Mouse (Mus musculus) kidney, postnatal 36 days (tissue): Measurements from ENCODE around the gene Unc13d.
A peak's percentile ranks its signal among the peaks of the same experiment; 100 is the strongest.
"Not testable (repeated sequence)": the region's sequence is repeated elsewhere in the genome, so short reads cannot be mapped to it uniquely, and the experiment has no call there.

Experiments used
- DNase-seq, 2 experiments: peaks; one replicate each; pipeline ENCODE4 v3.0.0; 2021 to 2022; ENCODE audit warnings: mixed read lengths in 2 of 2

Unc13d gene

DNA sequence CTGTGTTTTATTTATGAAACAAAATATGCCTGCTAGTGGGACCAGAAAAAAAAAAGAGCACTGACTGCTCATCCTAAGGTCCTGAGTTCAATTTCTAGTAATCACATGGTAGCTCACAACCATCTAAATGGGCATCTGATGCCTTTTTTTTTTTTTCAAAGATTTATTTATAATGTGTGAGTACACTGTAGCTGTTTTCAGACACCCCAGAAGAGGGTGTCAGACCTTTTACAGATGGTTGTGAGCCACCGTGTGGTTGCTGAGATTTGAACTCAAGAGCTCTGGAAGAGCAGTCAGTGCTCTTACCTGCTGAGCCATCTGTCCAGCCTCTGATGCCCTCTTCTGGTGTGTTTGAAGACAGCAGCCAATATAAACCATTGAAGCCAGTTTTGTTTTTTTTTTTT lies 57.2 kb downstream of the Unc13d start:
- DNase-seq: no peak

DNA sequence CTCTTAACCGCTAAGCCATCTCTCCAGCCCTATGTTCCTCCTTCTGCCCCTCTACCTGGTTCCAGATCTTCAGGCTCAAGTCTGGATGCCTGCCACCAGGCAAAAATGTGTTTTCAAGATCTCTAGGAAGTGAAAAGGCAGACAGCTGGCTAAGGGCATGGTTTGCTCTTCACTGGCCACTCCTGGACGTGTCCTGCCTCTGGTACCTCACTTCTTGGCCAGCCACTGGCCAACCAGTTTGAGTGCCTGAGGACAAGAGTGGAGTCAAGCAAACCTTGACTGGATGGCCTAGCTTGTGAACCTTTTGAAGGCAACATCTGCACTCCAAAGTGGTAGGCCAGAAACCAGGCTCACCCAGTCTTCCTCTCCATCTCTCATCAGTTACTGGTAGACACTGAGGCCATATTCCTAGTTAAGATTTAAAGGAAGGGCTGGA lies 57.8 kb downstream of the Unc13d start:
- no peak for DNase-seq

DNA sequence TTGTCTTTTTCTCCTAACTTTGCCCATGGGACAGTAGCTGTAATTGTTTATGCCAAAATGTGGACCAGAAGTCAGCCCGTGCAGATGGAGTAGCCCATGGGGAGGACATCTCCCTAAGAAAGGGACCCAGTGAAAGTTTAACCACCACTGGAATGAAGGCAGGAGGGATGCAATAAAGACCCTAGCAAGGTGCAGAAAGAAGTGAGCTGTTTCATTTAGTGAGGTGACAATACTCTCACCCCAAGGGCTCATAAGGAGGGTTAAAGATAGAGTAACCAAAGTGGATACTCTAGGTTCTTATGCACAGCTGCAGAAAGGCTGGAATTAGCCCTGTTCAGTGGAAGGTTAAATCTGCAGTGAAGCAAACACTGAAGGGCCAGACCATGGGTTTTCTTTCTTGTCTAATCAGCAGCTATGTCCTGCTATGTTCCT lies 58.4 kb downstream of the Unc13d start:
- DNase-seq: no peak

DNA sequence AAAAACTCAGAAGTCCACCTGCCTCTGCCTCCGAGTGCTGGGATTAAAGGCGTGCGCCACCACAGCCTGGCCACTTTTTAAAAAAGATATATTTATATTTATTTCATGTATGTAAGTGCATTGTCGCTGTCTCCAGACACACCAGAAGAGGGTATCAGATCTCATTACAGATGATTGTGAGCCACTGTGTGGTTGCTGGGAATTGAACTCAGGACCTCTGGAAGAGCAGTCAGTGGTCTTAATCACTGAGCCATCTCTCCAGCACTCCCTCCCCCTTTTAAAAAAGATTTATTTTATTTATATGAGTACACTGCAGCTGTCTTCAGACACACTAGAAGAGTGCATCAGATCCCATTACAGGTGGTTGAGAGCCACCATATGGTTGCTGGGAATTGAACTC lies 58.9 kb downstream of the Unc13d start:
- DNase-seq: not testable (repeated sequence)

DNA sequence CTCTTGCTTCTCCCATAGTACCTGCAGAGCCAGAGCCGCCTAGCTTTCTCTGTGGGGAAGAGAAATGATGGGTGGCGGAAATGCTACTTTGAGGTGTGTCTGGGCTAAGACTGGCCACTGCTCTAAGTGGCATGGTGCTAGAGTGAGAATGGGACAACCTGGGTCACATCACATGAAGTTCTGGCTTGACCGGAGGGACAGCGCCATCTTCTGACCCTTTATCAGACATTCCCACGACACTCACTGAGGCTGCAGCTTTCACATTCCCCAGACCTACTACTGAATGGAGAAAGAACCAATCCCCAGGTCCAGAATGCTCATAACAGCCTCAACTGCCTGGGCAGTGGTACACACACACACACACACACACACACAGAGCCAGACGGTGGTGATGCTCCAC lies 59.7 kb downstream of the Unc13d start:
- peak; percentile 59 to 69 for DNase-seq

DNA sequence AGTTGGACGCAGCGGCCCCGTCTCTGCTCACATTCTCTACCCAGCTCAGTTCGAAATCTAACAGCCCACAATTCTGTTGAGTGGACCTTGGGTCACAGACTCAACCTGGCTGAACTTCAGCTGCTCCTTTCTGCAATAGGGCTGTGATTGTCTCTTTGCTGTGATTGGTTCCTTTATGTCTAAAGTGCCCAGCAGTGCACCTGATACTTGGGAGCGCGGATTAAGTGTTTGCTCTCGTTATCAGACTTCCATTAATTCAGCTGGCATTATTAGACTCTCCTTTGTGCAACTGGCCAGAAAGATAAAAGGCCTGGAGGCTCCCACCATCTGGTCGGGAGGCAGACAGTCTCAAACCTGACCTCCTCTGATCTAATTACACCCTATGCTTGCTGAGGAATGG lies 62.9 kb downstream of the Unc13d start:
- DNase-seq: no peak

DNA sequence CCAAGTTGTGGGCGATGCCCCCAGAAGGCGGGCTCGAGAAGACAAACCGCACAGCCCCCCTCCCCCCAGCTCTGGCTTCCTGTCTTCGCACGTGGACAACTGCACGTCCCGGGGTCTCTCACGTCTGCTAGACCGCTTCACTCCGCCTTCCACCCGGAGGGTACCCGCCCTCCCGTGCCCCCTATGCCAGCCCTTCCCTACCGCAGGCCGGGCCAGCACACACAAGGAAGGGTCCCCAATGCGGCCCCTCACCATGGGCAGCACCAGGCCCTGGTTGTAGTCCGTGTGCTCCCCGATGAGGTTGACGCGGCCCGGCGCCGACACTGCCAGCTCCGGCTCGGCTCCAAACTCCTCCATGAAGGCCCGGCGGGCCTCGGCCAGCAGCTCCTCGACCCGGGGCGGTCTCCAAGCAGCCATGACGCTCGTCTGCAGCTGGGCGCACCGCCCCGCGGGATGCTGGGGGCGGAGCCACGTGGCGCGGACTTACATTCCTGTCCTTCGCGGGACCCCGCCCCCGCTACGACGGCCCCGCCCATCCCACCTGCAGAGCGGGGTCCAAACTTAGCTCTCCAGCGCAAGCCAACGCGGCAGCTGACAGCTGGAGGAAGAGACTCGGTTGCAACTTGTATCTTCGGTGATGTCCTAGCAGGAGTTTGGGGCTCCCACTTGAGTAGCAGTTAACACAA lies 65.4 kb downstream of the Unc13d start, which contains the start of gene Galk1:
Galk1 (minus strand) TSS at position 458 of the 686 bp plus-strand sequence.
- DNase-seq: peak; percentile 96 to 98
